Mouse (Mus musculus): ENCODE results near the gene Ube2cbp. TPM values are rescaled to one million over a fixed set of nuclear protein-coding genes. Genes with fewer than 3 reads are reported as not detected.

Ube2cbp gene
- total RNA-seq, 2 experiments from 2014 or later, result 3.5 to 4.0 TPM

GRCm38 (mm10) chr9:86395012-86395411 lies 69.7 kb downstream of the Ube2cbp start:
- Histone ChIP-seq H3K27ac (no peak overlapping the region), H3K4me3 (no peak overlapping the region)
- TF ChIP-seq CTCF (conservative IDR thresholded peaks at IDR 0.05), result no peak
- no peak for DNase-seq (ENCODE audit: low spot score in 2 of 2)

GRCm38 (mm10) chr9:86393586-86394272 lies 71.0 kb downstream of the Ube2cbp start:
- no peak for DNase-seq (ENCODE audit: low spot score in 2 of 2)
- Histone ChIP-seq H3K4me3 (no peak overlapping the region), H3K27ac (no peak overlapping the region)
- TF ChIP-seq CTCF (conservative IDR thresholded peaks at IDR 0.05), result no peak

GRCm38 (mm10) chr9:86391467-86391866 lies 73.3 kb downstream of the Ube2cbp start:
- H3K27ac ChIP-seq, result no peak overlapping the region
- no peak overlapping the region for H3K4me3 ChIP-seq
- TF ChIP-seq CTCF (conservative IDR thresholded peaks at IDR 0.05), result no peak
- DNase-seq (ENCODE audit: low spot score in 2 of 2), result no peak

- no peak for TF ChIP-seq CTCF (conservative IDR thresholded peaks at IDR 0.05)
- no peak overlapping the region for H3K27ac ChIP-seq
- H3K4me3 ChIP-seq, result no peak overlapping the region
- DNase-seq (ENCODE audit: low spot score in 2 of 2), result no peak
Measured at GRCm38 (mm10) chr9:86390713-86391112, 74.0 kb downstream of the Ube2cbp start.

- Histone ChIP-seq H3K27ac (no peak overlapping the region), H3K4me3 (no peak overlapping the region)
- TF ChIP-seq CTCF (conservative IDR thresholded peaks at IDR 0.05), result no peak
- DNase-seq (ENCODE audit: low spot score in 2 of 2), result no peak
Measured at GRCm38 (mm10) chr9:86388538-86388937, 76.2 kb downstream of the Ube2cbp start.

GRCm38 (mm10) chr9:86376923-86377322 lies 87.8 kb downstream of the Ube2cbp start:
- no peak for TF ChIP-seq CTCF (conservative IDR thresholded peaks at IDR 0.05)
- no peak overlapping the region for H3K4me3 ChIP-seq
- H3K27ac ChIP-seq, result no peak overlapping the region
- no peak for DNase-seq (ENCODE audit: low spot score in 2 of 2)

- no peak for DNase-seq (ENCODE audit: low spot score in 2 of 2)
- Histone ChIP-seq H3K27ac (no peak overlapping the region), H3K4me3 (no peak overlapping the region)
- no peak for TF ChIP-seq CTCF (conservative IDR thresholded peaks at IDR 0.05)
Measured at GRCm38 (mm10) chr9:86372783-86373567, 91.8 kb downstream of the Ube2cbp start.

- H3K4me3 ChIP-seq, result no peak overlapping the region
- no peak overlapping the region for H3K27ac ChIP-seq
- DNase-seq (ENCODE audit: low spot score in 2 of 2), result no peak
- no peak for TF ChIP-seq CTCF (conservative IDR thresholded peaks at IDR 0.05)
Measured at GRCm38 (mm10) chr9:86369208-86369607, 95.5 kb downstream of the Ube2cbp start.

GRCm38 (mm10) chr9:86360536-86360935 lies 104.2 kb downstream of the Ube2cbp start:
- H3K27ac ChIP-seq, result no peak overlapping the region
- DNase-seq (ENCODE audit: low spot score in 2 of 2), result peak in 1 of 2 experiments; percentile 3
- H3K4me3 ChIP-seq, result no peak overlapping the region
- no peak for TF ChIP-seq CTCF (conservative IDR thresholded peaks at IDR 0.05)

GRCm38 (mm10) chr9:86355851-86356250 lies 108.9 kb downstream of the Ube2cbp start:
- H3K27ac ChIP-seq, result no peak overlapping the region
- DNase-seq (ENCODE audit: low spot score in 2 of 2), result no peak
- H3K4me3 ChIP-seq, result no peak overlapping the region
- TF ChIP-seq CTCF (conservative IDR thresholded peaks at IDR 0.05), result no peak

GRCm38 (mm10) chr9:86351491-86351890 lies 113.3 kb downstream of the Ube2cbp start:
- no peak overlapping the region for H3K4me3 ChIP-seq

GRCm38 (mm10) chr9:86336792-86337191 lies 128.0 kb downstream of the Ube2cbp start:
- no peak for TF ChIP-seq CTCF (conservative IDR thresholded peaks at IDR 0.05)
- DNase-seq (ENCODE audit: low spot score in 2 of 2), result no peak
- Histone ChIP-seq H3K4me3 (no peak overlapping the region), H3K27ac (no peak overlapping the region)

More at GRCm38 (mm10) chr9:86351491-86351890, 113.3 kb downstream of the Ube2cbp start:
- TF ChIP-seq CTCF (conservative IDR thresholded peaks at IDR 0.05), result no peak
- DNase-seq (ENCODE audit: low spot score in 2 of 2), result no peak
- H3K27ac ChIP-seq, result no peak overlapping the region

- no peak for TF ChIP-seq CTCF (conservative IDR thresholded peaks at IDR 0.05)
- DNase-seq (ENCODE audit: low spot score in 2 of 2), result no peak
Measured at GRCm38 (mm10) chr9:86336361-86336760, 128.4 kb downstream of the Ube2cbp start.

GRCm38 (mm10) chr9:86335588-86335987 lies 129.2 kb downstream of the Ube2cbp start:
- H3K27ac ChIP-seq, result no peak overlapping the region
- H3K4me3 ChIP-seq, result no peak overlapping the region
- no peak for TF ChIP-seq CTCF (conservative IDR thresholded peaks at IDR 0.05)
- DNase-seq (ENCODE audit: low spot score in 2 of 2), result no peak

More at GRCm38 (mm10) chr9:86336361-86336760, 128.4 kb downstream of the Ube2cbp start:
- no peak overlapping the region for H3K4me3 ChIP-seq
- H3K27ac ChIP-seq, result no peak overlapping the region
